Mouse (Mus musculus): Measurements from ENCODE around the gene Gm42906.

The Gm42906 gene

DNA sequence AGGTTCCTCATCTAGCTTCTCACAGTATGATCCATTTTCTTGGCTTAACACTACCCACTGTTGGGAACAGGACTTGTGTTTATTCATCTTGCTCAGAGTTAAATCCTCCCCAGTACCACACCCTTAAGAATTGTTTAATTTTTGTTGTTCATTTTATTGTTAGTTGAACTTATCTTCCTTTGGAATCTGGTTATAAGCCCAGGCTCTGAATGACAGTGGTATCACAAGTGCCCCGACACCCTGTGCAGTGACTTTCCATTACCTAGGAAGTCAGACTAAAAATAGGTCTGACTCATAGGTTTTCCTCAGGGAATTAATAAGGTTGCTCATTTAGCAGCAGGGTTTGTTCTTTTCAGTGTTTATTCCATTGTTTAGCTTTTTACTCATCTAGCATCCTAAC, 362.7 kb downstream of the Gm42906 start:
- no peak for DNase-seq (ENCODE audit: extremely low spot score)

GRCm38 (mm10) chr5:151061942-151062341, 366.0 kb downstream of the Gm42906 start:
- DNase-seq (ENCODE audit: extremely low spot score) = no peak

DNA sequence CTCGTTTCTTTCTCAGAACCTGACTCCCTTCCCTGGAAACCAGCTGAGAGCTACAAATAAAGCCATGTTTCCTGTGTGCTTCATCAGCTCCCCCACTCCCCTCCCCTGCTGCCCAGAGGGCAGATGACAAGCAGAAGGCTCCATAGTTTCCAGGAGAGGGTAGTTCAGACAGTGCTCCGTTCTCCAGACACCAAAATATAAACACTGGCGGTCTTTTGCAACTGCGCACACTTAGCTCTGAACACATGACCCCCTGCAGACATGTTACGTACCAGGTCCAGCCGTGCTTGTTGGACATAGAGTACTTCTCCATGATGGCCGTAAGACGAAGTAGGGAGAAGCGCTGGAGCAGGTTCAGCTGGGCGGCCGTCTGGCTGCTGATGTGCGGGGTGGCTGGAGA, 367.5 kb downstream of the Gm42906 start:
- no peak for DNase-seq (ENCODE audit: extremely low spot score)

DNA sequence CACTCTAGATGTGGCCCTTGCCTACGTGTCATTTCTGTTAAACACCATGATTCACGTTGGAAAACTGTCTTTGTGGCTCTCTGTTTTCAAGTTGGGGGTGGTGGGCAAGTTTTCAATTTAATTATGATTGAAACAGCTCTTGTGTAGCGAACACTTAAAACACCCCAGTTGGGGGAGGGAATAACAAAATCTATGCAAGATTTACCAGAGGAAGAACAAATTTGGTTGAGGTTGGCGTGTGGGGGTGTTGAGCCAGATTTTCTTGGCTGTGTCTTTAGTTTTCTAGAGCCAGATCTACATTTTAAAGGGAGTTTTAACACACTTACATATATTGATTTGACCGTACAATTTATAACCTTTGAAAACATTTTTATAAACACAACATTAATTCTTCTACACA, 368.2 kb downstream of the Gm42906 start:
- DNase-seq (ENCODE audit: extremely low spot score) = no peak

GRCm38 (mm10) chr5:151059352-151059751, 368.6 kb downstream of the Gm42906 start:
- DNase-seq (ENCODE audit: extremely low spot score) = no peak

- DNase-seq (ENCODE audit: extremely low spot score) = no peak
Observed at GRCm38 (mm10) chr5:151057716-151058115, 370.2 kb downstream of the Gm42906 start.

GRCm38 (mm10) chr5:151056920-151057294, 371.1 kb downstream of the Gm42906 start:
- DNase-seq (ENCODE audit: extremely low spot score) = peak; percentile 26

DNA sequence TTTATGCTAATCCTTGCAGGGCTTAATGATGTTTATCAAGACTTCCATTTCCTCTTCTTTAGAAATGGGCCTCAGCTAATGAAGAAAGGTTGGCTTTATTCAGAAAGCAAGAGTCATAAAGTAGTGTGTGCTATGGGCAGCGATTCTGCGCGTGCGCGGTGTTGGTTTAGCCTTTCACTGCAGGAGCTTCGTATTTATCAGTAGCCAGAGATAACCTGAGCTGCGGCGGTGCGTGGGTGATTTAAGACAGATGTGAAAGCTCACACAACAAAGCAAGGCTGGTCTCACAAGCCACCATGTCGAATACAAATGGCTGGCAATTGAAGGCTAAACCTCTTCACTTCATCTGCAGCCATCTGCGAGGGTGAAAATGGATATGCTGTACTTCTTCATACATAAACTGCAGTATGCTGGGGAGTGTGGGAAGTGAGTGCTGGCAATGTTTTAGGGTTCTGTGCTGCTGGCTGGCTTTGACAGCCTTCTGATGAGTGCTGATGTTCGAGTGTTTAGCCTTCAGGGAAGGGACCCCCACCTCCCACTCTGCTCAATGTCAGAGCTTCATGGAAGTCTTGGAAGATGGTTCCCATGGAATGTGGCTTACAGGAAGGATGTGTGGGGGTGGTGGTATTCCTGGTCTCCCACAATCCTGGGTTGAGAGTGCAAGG, 371.6 kb downstream of the Gm42906 start:
- DNase-seq (ENCODE audit: extremely low spot score) = no peak

- no peak for DNase-seq (ENCODE audit: extremely low spot score)
Observed at GRCm38 (mm10) chr5:151055426-151056090, 372.4 kb downstream of the Gm42906 start.

DNA sequence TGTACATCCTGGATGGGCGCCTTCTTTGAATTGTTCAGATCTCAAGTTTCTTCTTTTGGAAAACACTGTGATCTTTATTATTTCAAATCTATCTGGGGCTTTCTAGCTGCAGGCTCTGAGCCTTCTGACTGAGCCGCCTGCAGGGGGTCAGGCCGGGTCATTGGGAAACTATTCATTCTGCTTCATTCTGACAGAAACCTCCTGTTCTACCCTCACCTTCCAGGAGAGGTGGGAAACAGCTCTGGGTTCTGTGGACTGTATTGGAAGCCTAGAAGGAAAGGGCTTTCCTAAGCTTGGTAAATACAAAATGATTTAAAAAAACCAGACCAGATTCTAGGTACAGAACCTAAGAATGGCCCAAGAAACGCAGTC, 373.2 kb downstream of the Gm42906 start:
- DNase-seq (ENCODE audit: extremely low spot score) = no peak

GRCm38 (mm10) chr5:151054100-151054742, 373.7 kb downstream of the Gm42906 start:
- DNase-seq (ENCODE audit: extremely low spot score) = peak; percentile 47

DNA sequence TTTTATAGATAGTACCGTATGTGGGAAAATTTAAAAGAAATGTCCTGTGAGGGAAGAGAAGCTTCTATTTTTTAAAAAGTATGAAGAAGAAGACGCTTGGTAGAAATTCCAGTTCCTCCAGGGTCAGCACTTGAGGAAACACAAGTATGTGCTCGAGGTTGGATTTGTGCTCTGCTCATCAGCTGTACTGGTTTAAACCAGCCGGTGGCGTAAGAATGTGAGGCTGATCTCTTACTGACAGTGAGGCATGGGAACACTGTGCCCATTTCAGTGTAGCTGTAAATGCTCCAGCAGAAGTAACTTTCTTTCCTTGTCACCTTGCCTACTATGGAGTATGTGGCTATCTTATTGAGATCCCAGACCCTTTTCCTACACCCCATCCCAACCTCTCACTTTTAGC, 374.8 kb downstream of the Gm42906 start:
- DNase-seq (ENCODE audit: extremely low spot score) = no peak

DNA sequence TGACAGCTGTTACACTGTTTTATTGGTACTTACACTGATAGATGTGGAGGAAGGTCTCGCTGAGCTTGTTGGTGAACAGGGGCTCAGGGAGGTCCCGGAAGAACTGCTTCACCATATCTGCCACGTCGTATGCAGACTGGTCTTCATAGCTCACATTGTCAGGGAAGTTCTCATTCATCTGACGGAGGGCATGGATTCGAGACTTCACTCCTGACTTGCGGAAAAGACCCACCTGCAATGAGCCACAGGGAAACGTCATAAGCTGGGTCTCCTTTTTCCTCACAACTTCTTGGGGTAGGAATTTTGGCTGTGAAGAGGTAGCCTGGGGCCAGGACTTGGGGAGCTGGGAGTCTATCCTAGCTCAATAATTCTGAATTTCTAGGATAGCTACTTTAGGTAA, 375.6 kb downstream of the Gm42906 start:
- no peak for DNase-seq (ENCODE audit: extremely low spot score)

DNA sequence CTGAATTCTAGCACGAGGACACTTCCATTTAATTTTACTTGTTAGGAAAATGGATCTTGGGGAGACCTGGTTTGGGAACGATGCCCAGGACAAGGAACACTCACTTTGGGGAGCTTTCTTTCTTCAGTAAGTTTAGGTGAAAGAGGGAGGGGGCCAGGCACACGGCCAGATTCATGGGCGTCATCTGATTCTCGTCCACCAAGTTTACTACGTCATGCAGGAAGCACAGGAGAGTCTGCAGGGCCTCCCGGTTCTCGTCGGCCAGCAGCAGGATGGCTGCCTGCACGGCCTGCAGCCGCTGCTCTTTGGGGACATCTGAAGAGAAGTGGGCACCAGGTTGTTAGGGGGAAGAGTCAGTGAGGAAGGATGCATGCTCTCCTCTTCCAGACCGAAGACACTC, 380.5 kb downstream of the Gm42906 start:
- DNase-seq (ENCODE audit: extremely low spot score) = no peak

DNA sequence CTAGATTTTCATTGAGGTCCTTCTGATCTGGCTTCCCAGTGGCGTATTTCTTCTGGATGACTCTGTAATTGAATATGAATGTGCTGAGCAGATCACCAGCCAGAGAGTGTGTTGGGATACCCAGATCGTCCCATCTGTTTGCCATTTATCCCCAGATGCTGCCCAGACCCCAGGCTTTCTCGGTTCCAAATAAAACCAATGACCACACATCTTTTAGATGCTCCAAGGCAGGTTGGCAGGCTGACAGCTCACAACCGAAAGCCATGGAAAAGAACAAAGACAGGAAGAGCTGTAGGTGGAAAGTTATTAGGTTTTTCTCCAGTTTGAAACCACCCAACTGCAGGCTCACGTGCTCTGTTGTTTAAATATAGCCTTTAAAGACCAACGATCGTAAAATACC, 381.0 kb downstream of the Gm42906 start:
- no peak for DNase-seq (ENCODE audit: extremely low spot score)

GRCm38 (mm10) chr5:151046131-151046530, 381.8 kb downstream of the Gm42906 start:
- DNase-seq (ENCODE audit: extremely low spot score) = no peak

GRCm38 (mm10) chr5:151042911-151043310, 385.1 kb downstream of the Gm42906 start:
- no peak for DNase-seq (ENCODE audit: extremely low spot score)

GRCm38 (mm10) chr5:151037871-151038270, 390.1 kb downstream of the Gm42906 start:
- no peak for DNase-seq (ENCODE audit: extremely low spot score)

GRCm38 (mm10) chr5:151034715-151035512, 393.0 kb downstream of the Gm42906 start:
- no peak for DNase-seq (ENCODE audit: extremely low spot score)

DNA sequence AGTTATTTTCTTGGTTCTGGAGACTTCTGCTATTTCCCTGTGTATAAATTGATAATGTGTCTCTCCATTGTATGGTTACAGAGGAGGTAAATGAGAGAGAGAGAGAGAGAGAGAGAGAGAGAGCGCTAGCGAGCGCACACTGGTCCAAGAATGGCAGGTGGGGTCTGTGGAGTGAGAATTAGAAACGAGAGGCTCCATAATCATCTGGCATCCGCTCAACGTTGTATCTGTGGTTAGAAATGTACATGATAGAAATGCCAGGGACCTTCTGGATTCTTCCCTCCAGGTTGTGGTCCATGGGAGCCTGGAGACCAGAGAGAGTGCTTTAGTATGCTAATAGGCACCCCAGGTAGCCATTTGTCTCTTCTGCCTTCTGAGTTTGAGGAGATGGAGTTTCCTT, 399.1 kb downstream of the Gm42906 start:
- DNase-seq (ENCODE audit: extremely low spot score) = no peak

DNA sequence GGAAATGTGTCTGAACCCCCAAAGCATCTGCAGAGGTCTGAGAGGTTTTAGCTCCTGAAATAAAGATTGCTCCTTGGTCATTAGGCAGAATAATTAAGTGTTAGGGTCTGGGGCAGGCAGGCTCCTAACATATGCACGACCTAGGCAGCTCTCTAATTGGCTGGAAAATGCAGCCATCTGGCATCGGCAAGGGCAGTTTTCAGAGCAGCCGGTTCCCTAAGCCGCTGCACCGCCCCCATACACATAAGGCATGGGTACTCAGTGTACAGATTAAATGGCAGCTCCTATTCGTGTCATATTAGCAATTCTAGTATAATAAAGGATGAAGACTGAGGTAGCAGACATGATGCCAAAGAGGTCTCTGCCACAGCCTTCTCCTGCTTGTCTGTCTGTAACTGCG, 400.8 kb downstream of the Gm42906 start:
- DNase-seq (ENCODE audit: extremely low spot score) = peak; percentile 15

DNA sequence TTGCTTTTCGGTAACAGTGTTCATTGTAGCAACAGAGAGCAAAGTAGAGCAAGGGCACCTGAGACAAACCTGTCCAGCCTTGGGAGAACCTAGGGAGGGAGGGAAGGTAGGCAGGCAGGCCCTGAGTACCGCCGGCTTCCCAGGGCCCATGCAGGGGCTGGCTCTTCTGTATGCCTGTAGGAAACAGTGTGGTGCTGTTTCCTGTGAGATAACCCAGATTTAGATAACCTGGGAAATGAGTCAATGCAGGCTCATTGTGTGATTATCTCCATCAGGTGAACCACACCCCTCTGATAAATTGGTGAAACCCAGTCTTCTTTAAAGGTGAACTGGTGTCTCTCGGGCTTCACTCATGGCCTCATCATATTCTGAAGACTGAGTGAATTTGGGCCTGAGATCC, 401.9 kb downstream of the Gm42906 start:
- no peak for DNase-seq (ENCODE audit: extremely low spot score)

Data from embryo, embryonic 9.5 days (tissue).